Mouse (Mus musculus) intestine, postnatal 0 days (tissue): ENCODE results near the gene Ccdc8. TPM values are rescaled to one million over a fixed set of nuclear protein-coding genes. Genes with fewer than 3 reads are reported as not detected.

Experiments used
- ATAC-seq: fragments of 200-750 bp; cut with Nextera tagmentation; 2 replicates; pipeline ENCODE4 v1.8.0; 2017; ENCODE audit warnings: mild to moderate bottlenecking, moderate TSS enrichment, moderate library complexity
- H3K27ac ChIP-seq: fragments of 300-500 bp; sonication (generic); 2 replicates; pipeline ENCODE4 v1.5.1; 2014; ENCODE audit warnings: mild to moderate bottlenecking, low read depth, low read length, moderate library complexity
- H3K27me3 ChIP-seq: fragments of 300-500 bp; sonication (generic); replicated peaks from 2 replicates; pipeline ENCODE4 v1.6.1; 2014; ENCODE audit warnings: low read length, mixed read lengths; ENCODE audit not compliant: control insufficient read depth, insufficient read depth
- H3K36me3 ChIP-seq: fragments of 300-500 bp; sonication (generic); 2 replicates; pipeline ENCODE4 v1.6.1; 2014; ENCODE audit warnings: mild to moderate bottlenecking, moderate library complexity; ENCODE audit not compliant: control insufficient read depth, insufficient read depth
- H3K4me1 ChIP-seq: fragments of 300-500 bp; sonication (generic); replicated peaks from 2 replicates; pipeline ENCODE4 v1.6.1; 2014; ENCODE audit warnings: antibody characterized with exemption, low read length, mixed read lengths; ENCODE audit not compliant: control insufficient read depth, insufficient read depth
- H3K4me2 ChIP-seq: fragments of 300-500 bp; sonication (generic); replicated peaks from 2 replicates; pipeline ENCODE4 v1.6.1; 2014; ENCODE audit warnings: low read depth, mild to moderate bottlenecking, moderate library complexity
- H3K4me3 ChIP-seq: fragments of 300-500 bp; sonication (generic); 2 replicates; pipeline ENCODE4 v1.5.1; 2014; ENCODE audit warnings: low read depth, low read length
- H3K9ac ChIP-seq: fragments of 300-500 bp; sonication (generic); 2 replicates; pipeline ENCODE4 v1.6.1; 2014; ENCODE audit warnings: mild to moderate bottlenecking, low read depth, low read length
- H3K9me3 ChIP-seq: fragments of 300-500 bp; sonication (generic); 2 replicates; pipeline ENCODE4 v1.6.1; 2016; ENCODE audit warnings: mixed run types; ENCODE audit not compliant: control insufficient read depth
- CTCF ChIP-seq: sonication (generic); IDR thresholded peaks from 2 replicates; pipeline ENCODE4 v1.5.1; 2016; ENCODE audit warnings: low read depth, mild to moderate bottlenecking, control low read depth, antibody characterized with exemption, moderate library complexity
- WGBS: fragments of 180-500 bp; shearing (Covaris S2); extraction: QIAGEN DNeasy Blood & Tissue Kit; methylation state at CpG from one replicate; pipeline ENCODE4 v1.1.7; 2014; 5-methylcytosine and 5-hydroxymethylcytosine counted together
- polyA plus RNA-seq: library from polyadenylated mRNA; unstranded; fragments of >200 nt; fragmentation: Nextera tagmentation; extraction: Ambion mirVana; gene quantifications from 2 replicates; pipeline ENCODE4 v1.2.1, GENCODE M21; 2015

The Ccdc8 gene
- polyA plus RNA-seq, 1 experiment from 2014 or later: 3.6 TPM

GRCm38 (mm10) chr7:17017036-17017435 is 24.5 kb downstream of the Ccdc8 start:
- Histone ChIP-seq H3K4me3 (no peak overlapping the region), H3K9ac (no peak overlapping the region), H3K9me3 (no peaks in the 10 kb centered on the region), H3K4me2 (no peak overlapping the region), H3K27me3 (no peaks in the 10 kb centered on the region), H3K27ac (peak overlapping the region; percentile 66), H3K4me1 (0 out of 2 replicates have a peak, but pooled peaks cover 8% of the 10 kb centered on the region), H3K36me3 (peaks cover 69% of the 10 kb centered on the region)
- ATAC-seq: peak; percentile 97
- TF ChIP-seq CTCF: no peak
- WGBS: 18% methylated on average over 1 of the region's 1 CpGs

DNA sequence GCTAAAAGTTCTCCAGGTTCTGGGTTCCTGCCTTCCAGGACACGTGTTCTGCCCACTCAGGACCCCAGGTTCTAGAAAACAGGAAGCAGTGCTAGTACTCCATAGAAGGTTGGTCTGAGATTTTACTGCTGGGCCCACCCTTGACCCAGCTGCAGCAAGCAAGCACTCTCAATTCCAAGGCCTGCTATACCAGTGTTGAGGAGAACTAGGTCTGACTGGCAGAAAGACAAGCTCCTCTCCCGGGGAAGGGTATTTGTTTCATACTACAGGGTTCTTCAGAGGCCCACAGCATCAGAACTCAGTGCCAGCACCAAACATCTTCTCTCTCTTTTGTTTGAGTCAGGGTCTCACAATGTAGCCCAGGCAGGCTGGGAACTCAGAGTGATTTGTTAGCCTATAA is 25.4 kb downstream of the Ccdc8 start:
- no peaks in the 10 kb centered on the region for H3K9me3 ChIP-seq
- H3K4me3 ChIP-seq: no peak overlapping the region
- no peaks in the 10 kb centered on the region for H3K27me3 ChIP-seq
- no peak overlapping the region for H3K4me2 ChIP-seq
- WGBS: 68% methylated on average over 2 of the region's 2 CpGs
- H3K27ac ChIP-seq: peak overlapping the region; percentile 66; the same call in 1 of the 2 replicates
- no peak overlapping the region for H3K9ac ChIP-seq
- no peak for ATAC-seq
- H3K4me1 ChIP-seq: 0 out of 2 replicates have a peak, but pooled peaks cover 8% of the 10 kb centered on the region
- no peak for TF ChIP-seq CTCF
- H3K36me3 ChIP-seq: peaks cover 69% of the 10 kb centered on the region

DNA sequence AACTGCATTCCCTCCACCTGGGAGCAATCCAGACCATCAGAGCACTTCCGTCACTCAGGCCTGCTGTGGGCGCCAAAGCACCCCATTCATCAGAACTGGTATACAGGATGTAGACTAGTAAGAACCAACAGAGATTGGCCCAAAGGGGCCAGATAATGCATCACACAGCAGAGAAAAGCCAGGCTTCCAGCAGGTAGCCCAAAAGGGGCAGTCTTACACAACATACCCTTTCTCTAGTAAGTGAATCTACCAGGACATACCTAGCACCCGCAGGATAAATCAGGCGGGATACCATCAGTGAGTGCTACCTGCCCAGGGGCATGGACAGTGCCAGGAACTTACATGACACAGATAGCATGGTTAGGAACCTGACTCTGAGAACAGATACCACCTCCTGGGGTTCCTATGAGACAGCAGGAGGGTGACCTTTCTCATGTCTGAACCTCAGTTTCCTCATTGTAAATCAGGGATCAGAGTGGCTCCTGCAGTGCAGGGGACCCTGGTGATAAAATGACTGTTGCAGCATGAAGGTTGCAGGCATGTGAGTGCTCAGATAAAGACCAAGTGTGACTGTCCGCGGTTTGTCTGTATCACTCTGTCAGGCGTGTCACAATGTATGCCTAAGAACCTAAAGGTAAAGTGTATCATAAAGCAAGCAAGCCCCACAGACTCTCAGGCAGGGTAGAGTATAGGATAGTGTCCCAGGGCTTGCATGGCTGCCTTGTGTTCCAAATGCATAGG is 27.1 kb downstream of the Ccdc8 start:
- H3K9ac ChIP-seq: no peak overlapping the region
- TF ChIP-seq CTCF: no peak
- no peak overlapping the region for H3K27ac ChIP-seq
- peaks cover 16% of the 10 kb centered on the region; the same call in 1 of the 2 replicates for H3K4me1 ChIP-seq
- no peak overlapping the region for H3K4me2 ChIP-seq
- WGBS: 76% methylated on average over 7 of the region's 7 CpGs
- no peaks in the 10 kb centered on the region for H3K9me3 ChIP-seq
- no peak for ATAC-seq
- no peak overlapping the region for H3K4me3 ChIP-seq
- H3K36me3 ChIP-seq: peaks cover 58% of the 10 kb centered on the region
- H3K27me3 ChIP-seq: no peaks in the 10 kb centered on the region

DNA sequence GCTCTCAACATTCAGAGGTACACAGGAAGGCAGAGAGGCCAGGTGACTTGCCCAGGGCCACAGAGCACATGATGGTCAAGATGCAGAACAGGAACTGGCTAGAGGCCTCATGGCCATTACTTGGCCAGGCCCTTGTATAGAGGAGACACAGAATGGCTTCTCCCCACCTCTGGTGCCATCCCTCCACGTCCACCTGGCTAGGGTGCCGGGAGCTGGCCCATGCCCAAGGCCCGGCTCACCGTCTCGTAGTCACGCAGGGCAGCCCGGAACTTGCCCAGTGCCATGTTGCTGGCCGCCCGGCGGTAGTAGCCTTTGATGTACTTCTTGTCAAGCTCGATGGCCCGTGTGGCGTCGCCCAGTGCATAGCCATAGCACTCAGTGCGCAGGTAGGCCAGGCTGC is 29.7 kb downstream of the Ccdc8 start:
- Histone ChIP-seq H3K36me3 (peaks cover 38% of the 10 kb centered on the region), H3K9ac (no peak overlapping the region), H3K4me1 (peaks cover 20% of the 10 kb centered on the region), H3K4me3 (no peak overlapping the region), H3K9me3 (no peaks in the 10 kb centered on the region), H3K4me2 (no peak overlapping the region), H3K27ac (no peak overlapping the region), H3K27me3 (no peaks in the 10 kb centered on the region)
- no peak for ATAC-seq
- WGBS: 95% methylated on average over 15 of the region's 15 CpGs
- no peak for TF ChIP-seq CTCF

DNA sequence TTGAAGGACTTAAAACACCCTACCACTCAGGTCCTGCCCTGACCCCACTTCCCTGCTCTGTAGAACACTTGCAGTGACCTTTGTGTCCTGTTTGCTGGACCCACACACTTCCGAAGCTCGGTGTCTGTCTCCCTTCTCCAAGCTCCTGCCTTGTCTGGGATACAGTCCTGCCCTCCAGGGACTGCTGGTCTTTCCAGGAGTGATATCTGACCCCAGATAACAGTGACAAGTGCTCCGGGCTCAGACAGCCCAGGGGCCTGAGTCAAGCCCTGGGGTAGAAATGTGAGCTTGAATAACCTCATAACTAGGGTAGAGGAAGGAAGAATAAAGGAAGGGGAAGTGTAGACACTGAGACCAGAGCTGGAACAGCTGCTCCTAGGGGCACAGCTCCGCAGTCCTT is 31.2 kb downstream of the Ccdc8 start:
- Histone ChIP-seq H3K4me3 (no peak overlapping the region), H3K4me2 (no peak overlapping the region; the same call in 1 of the 2 replicates), H3K36me3 (peaks cover 38% of the 10 kb centered on the region), H3K27me3 (no peaks in the 10 kb centered on the region), H3K4me1 (peaks cover 20% of the 10 kb centered on the region), H3K27ac (peak overlapping the region; percentile 31; the same call in 1 of the 2 replicates), H3K9ac (no peak overlapping the region), H3K9me3 (no peaks in the 10 kb centered on the region)
- 64% methylated on average over 4 of the region's 4 CpGs for WGBS
- ATAC-seq: no peak
- TF ChIP-seq CTCF: no peak

GRCm38 (mm10) chr7:17024141-17024540 is 31.6 kb downstream of the Ccdc8 start:
- Histone ChIP-seq H3K27me3 (no peaks in the 10 kb centered on the region), H3K4me2 (0 out of 2 replicates have a peak overlapping the region, but pooled peaks have one; percentile 21), H3K9ac (no peak overlapping the region), H3K36me3 (peaks cover 38% of the 10 kb centered on the region), H3K4me1 (peaks cover 20% of the 10 kb centered on the region), H3K27ac (peak overlapping the region; percentile 31; the same call in 1 of the 2 replicates), H3K9me3 (no peaks in the 10 kb centered on the region), H3K4me3 (no peak overlapping the region)
- ATAC-seq: no peak
- WGBS: 76% methylated on average over 6 of the region's 6 CpGs
- TF ChIP-seq CTCF: no peak
